Mouse (Mus musculus): Measurements from ENCODE around the gene Lin28a. TPM values are rescaled to one million over a fixed set of nuclear protein-coding genes. Genes with fewer than 3 reads are reported as not detected.

Gene Lin28a
- 4.4 and 12.4 TPM in 2 replicates for polyA plus RNA-seq (2016; fragmentation: Nextera tagmentation; extraction: Ambion mirVana)

DNA sequence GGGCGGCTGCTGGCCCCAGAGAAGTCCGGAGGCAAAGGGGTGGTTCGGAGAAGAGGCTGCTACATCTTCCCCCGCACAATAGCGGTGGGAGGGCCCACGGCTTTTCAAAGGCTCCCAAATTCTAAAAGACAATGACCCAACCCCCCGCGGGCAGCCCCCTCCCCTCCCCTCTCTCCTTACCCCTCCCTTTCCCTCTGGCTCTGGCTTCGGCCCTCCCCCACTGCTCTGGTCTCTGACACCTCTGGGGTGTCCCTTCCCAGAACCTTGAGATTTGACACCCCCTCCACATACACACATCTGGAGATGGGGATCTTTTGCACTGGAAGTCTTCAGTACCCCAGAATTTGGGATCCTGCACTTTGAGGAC is at the start of gene Lin28a:
Lin28a (minus strand) TSS at position 63 of the 367 bp plus-strand sequence.
- peak within 1 kb of the TSS; percentile 63 for H3K4me3 ChIP-seq
- no peaks in the 10 kb centered on the region for H3K9me3 ChIP-seq
- under 1% methylated on average over 9 of the region's 9 CpGs for WGBS
- H3K36me3 ChIP-seq, result no peaks in the 10 kb centered on the region
- H3K27me3 ChIP-seq (ENCODE audit: insufficient read depth, poor library complexity, severe bottlenecking), result no peaks in the 10 kb centered on the region
- H3K4me1 ChIP-seq, result peaks cover 53% of the 10 kb centered on the region
- DNase-seq (ENCODE audit: low spot score), result no peak
- H3K27ac ChIP-seq, result peak within 1 kb of the TSS; percentile 82

DNA sequence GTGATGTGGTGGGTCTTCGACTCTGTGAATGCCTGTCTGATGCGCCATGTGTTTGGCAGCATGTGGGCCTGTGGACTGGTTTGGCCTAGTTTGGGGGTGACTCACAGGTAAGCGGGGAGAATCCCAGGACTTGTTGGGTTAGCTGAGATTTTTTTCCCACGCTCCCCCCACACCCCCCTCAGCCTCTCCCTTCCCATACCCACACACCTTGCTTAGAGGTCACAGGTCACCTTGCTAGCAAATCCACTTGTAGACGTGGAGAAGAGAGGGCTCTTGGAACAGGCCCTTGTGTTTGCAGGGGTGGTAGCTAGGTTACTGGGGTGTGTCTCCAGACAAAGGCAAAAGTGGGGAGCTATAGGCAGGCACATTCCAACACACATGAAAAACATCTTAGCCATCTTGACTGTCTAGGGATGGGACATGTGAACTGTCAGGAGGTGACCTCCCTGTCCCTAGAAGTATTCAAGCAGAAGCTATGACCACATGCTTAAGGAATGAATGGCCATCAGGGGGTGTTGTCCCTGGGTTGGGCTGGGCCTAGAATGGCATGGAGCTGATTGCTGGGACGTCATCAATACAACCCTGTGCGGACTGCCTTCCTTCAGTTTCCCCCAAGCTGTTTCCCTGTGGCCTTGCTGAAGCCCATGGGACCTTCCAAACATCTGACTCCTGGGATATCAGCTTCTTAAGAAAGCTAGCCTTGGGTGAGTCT is 49.3 kb upstream of the Lin28a start:
- DNase-seq (ENCODE audit: low spot score), result no peak
- Histone ChIP-seq H3K4me1 (peaks cover 12% of the 10 kb centered on the region), H3K27me3 (ENCODE audit: insufficient read depth, poor library complexity, severe bottlenecking) (peaks cover 48% of the 10 kb centered on the region), H3K27ac (no peak overlapping the region), H3K4me3 (no peak overlapping the region), H3K36me3 (no peaks in the 10 kb centered on the region), H3K9me3 (no peaks in the 10 kb centered on the region)
- WGBS, result 75% methylated on average over 7 of the region's 7 CpGs

- H3K9me3 ChIP-seq, result no peaks in the 10 kb centered on the region
- H3K27me3 ChIP-seq (ENCODE audit: insufficient read depth, poor library complexity, severe bottlenecking), result peaks cover 48% of the 10 kb centered on the region
- H3K36me3 ChIP-seq, result no peaks in the 10 kb centered on the region
- no peak overlapping the region for H3K4me3 ChIP-seq
- no peak for DNase-seq (ENCODE audit: low spot score)
- no peak overlapping the region for H3K27ac ChIP-seq
- WGBS, result 88% methylated on average over 8 of the region's 8 CpGs
- H3K4me1 ChIP-seq, result peaks cover 12% of the 10 kb centered on the region
Measured at GRCm38 (mm10) chr4:134067383-134067782, 48.7 kb upstream of the Lin28a start.

DNA sequence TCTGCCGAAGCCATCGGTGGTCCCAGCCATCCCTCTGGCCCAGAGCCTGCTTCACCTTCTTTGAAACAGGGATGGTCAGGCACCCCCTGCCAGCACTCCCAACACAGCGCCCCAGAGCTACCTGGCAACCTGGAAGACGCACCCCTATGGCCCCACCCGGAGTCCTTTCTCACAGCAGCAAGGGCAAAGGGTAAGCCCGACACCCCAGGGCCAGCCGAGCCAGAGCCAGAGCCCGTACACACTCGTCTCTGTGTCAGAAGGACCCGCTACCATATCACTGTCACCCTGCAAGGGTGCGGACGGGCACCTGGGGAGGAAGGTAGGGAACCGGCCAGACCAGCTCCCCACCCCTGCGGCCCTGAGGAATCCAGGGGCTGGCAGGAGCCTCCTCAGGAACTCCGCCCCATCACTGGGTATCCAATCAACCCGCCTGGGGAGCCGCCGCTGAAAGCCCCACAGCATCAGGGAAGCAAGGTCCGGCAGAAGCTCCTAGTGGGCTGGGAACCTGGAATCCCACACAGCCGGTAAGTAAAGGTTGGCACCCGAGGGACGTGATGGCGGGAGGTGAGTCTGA is 46.9 kb upstream of the Lin28a start:
- DNase-seq (ENCODE audit: low spot score), result no peak
- H3K27ac ChIP-seq, result 0 out of 2 replicates have a peak overlapping the region, but pooled peaks have one; percentile 39
- H3K9me3 ChIP-seq, result no peaks in the 10 kb centered on the region
- H3K4me1 ChIP-seq, result peaks cover 23% of the 10 kb centered on the region
- peaks cover 66% of the 10 kb centered on the region for H3K27me3 ChIP-seq (ENCODE audit: insufficient read depth, poor library complexity, severe bottlenecking)
- H3K4me3 ChIP-seq, result peak overlapping the region; percentile 36
- 19% methylated on average over 23 of the region's 23 CpGs for WGBS
- no peaks in the 10 kb centered on the region for H3K36me3 ChIP-seq

- DNase-seq (ENCODE audit: low spot score), result no peak
- H3K9me3 ChIP-seq, result no peaks in the 10 kb centered on the region
- no peak overlapping the region for H3K27ac ChIP-seq
- peaks cover 81% of the 10 kb centered on the region for H3K27me3 ChIP-seq (ENCODE audit: insufficient read depth, poor library complexity, severe bottlenecking)
- H3K4me3 ChIP-seq, result no peak overlapping the region
- H3K36me3 ChIP-seq, result no peaks in the 10 kb centered on the region
- H3K4me1 ChIP-seq, result peaks cover 42% of the 10 kb centered on the region
- WGBS, result 66% methylated on average over 8 of the region's 8 CpGs
Measured at GRCm38 (mm10) chr4:134062561-134062960, 43.9 kb upstream of the Lin28a start.

DNA sequence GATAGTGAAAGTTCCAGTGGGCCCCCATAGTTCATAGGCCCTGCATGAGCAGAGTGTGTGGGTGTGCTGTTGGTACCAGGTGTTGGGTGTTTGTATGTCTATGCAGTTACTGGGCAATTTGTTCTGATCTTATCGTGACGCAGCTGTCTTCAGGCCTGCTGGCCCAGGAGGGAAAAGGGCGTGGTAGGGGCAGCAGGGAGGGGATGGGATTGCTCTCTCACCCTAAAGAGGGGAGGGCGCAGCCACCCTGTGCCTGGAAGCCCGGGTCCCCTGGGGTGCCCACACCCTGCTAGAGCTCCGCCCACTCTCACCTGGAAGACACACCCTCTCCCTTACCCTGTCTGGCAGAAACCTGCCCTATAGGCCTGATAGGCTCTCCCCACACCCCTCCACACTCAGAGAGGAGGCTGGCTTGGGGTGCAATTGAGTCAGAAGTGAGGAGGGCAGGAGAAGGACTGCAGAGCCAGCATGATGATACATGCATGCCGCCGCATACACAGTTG is 43.4 kb upstream of the Lin28a start:
- no peaks in the 10 kb centered on the region for H3K9me3 ChIP-seq
- no peak overlapping the region for H3K4me3 ChIP-seq
- no peak for DNase-seq (ENCODE audit: low spot score)
- 44% methylated on average over 8 of the region's 8 CpGs for WGBS
- H3K27ac ChIP-seq, result no peak overlapping the region
- peaks cover 42% of the 10 kb centered on the region for H3K4me1 ChIP-seq
- H3K27me3 ChIP-seq (ENCODE audit: insufficient read depth, poor library complexity, severe bottlenecking), result peaks cover 79% of the 10 kb centered on the region
- H3K36me3 ChIP-seq, result no peaks in the 10 kb centered on the region

DNA sequence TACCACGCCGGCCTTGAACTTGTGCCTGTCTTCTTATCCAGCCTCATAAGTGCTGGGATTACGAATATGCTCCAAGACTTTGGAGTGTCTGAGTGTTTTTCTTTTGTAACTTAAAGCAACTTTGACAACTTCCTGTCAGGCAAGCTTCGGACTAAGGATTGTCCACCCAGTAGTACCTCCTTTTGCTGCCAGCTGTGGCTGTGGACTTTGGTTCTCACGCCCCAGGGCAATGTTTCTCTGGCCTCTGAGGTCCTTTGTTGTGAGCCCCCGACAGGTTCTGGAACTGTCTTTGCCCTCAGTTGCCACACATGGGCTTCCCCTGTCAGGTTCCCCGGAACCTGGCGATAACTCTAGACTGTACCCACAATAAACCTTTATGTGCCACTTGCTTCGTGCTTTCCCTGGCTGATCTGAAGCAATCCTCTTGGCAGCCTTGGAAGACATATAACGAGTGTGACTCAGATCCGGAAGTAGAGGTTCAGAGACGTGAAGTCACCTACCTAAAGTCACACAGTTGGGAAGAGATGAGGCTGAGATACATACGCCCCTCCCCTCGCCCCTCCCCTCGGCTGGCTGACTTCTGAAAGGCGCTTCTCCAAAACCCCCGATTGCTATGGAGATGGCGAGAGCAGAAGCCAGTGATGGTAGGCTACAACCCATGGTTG is 42.7 kb upstream of the Lin28a start:
- Histone ChIP-seq H3K4me1 (peaks cover 42% of the 10 kb centered on the region), H3K36me3 (no peaks in the 10 kb centered on the region), H3K9me3 (no peaks in the 10 kb centered on the region), H3K4me3 (no peak overlapping the region), H3K27ac (no peak overlapping the region), H3K27me3 (ENCODE audit: insufficient read depth, poor library complexity, severe bottlenecking) (peaks cover 73% of the 10 kb centered on the region)
- no peak for DNase-seq (ENCODE audit: low spot score)
- 54% methylated on average over 18 of the region's 18 CpGs for WGBS

DNA sequence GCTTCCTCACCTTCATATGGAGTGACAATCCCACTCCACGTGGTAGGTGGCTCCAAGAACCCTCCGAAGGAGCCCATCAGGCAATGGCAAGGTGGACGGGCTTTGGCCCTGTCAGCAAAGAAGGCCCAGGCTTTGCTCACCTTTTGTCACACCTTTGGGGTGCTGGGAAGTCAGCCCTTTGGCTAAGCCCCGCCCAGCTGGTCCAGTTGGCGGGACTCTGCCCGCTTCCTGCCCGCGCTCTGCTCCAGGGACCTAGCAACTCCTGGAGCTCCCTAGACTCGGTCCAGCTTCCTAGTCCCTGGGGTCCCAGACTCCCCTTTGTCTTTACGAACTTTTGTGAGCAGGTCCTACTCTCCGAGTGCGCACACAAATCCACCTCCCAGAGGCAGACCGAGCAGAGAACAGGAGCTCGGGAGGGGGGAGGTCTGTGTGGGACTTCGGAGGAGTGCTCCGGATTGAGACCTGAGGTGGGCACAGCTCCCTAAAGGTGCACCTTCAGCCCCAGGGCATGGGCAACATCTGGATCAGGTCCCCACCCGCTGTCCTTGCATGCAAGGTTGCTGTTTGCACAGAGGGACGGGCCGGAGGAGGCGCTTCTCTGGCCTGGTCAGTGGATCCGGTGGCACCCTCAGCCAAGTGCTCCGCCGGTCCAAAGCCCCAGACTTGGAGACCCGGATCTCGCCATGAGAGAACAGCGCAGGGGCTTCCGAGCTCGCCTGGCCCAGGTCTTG is 41.7 kb upstream of the Lin28a start, which contains the start of gene Crybg2:
Crybg2 (plus strand) TSS at position 681 of the 731 bp plus-strand sequence.
- peaks cover 40% of the 10 kb centered on the region for H3K4me1 ChIP-seq
- H3K36me3 ChIP-seq, result no peaks in the 10 kb centered on the region
- no peaks in the 10 kb centered on the region for H3K9me3 ChIP-seq
- peaks cover 71% of the 10 kb centered on the region for H3K27me3 ChIP-seq (ENCODE audit: insufficient read depth, poor library complexity, severe bottlenecking)
- WGBS, result 28% methylated on average over 28 of the region's 28 CpGs
- H3K4me3 ChIP-seq, result peak within 1 kb of the TSS; percentile 19; the same call in 1 of the 2 replicates
- no peak for DNase-seq (ENCODE audit: low spot score)
- H3K27ac ChIP-seq, result 0 out of 2 replicates have a peak within 1 kb of the TSS, but pooled peaks have one; percentile 48

GRCm38 (mm10) chr4:134058908-134059307 is 40.3 kb upstream of the Lin28a start:
- WGBS, result 61% methylated on average over 6 of the region's 6 CpGs
- peak overlapping the region; percentile 29; the same call in 1 of the 2 replicates for H3K4me3 ChIP-seq
- peaks cover 32% of the 10 kb centered on the region for H3K4me1 ChIP-seq
- no peaks in the 10 kb centered on the region for H3K9me3 ChIP-seq
- no peaks in the 10 kb centered on the region for H3K36me3 ChIP-seq
- peaks cover 59% of the 10 kb centered on the region for H3K27me3 ChIP-seq (ENCODE audit: insufficient read depth, poor library complexity, severe bottlenecking)
- no peak for DNase-seq (ENCODE audit: low spot score)
- 0 out of 2 replicates have a peak overlapping the region, but pooled peaks have one; percentile 5 for H3K27ac ChIP-seq

- Histone ChIP-seq H3K9me3 (no peaks in the 10 kb centered on the region), H3K4me1 (peaks cover 32% of the 10 kb centered on the region), H3K36me3 (no peaks in the 10 kb centered on the region), H3K27ac (peak overlapping the region; percentile 8; the same call in 1 of the 2 replicates), H3K27me3 (ENCODE audit: insufficient read depth, poor library complexity, severe bottlenecking) (peaks cover 64% of the 10 kb centered on the region), H3K4me3 (peak overlapping the region; percentile 29)
- no peak for DNase-seq (ENCODE audit: low spot score)
- 16% methylated on average over 14 of the region's 14 CpGs for WGBS
Measured at GRCm38 (mm10) chr4:134058166-134058715, 39.6 kb upstream of the Lin28a start.

DNA sequence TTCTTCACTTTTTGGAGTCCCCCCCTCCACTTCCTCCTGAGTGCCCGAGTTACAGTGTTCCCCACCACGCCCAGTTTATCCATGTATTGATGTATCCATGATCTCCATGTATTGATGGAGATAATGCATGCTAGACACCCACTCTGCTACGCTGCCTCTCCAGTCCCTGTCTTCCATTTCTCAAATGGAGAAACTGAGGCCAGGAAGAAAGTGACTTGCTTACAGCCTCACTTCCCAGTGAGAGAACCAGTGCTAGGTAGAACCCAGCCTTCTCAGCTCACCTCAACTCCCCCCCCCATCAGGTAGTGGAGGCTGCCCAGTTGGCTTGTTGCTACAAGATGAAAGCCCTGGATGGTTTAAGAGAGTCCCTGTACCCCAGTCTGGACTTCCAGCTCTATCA is 34.9 kb upstream of the Lin28a start, which contains the start of gene Zfp683:
Zfp683 (plus strand) TSS at position 301 of the 400 bp plus-strand sequence.
- no peaks in the 10 kb centered on the region for H3K36me3 ChIP-seq
- H3K27ac ChIP-seq, result peak within 1 kb of the TSS; percentile 52; the same call in 1 of the 2 replicates
- H3K4me3 ChIP-seq, result no peak within 1 kb of the TSS
- 91% methylated on average over 3 of the region's 3 CpGs for WGBS
- peaks cover 23% of the 10 kb centered on the region for H3K27me3 ChIP-seq (ENCODE audit: insufficient read depth, poor library complexity, severe bottlenecking)
- no peaks in the 10 kb centered on the region for H3K9me3 ChIP-seq
- peaks cover 34% of the 10 kb centered on the region for H3K4me1 ChIP-seq
- DNase-seq (ENCODE audit: low spot score), result no peak

DNA sequence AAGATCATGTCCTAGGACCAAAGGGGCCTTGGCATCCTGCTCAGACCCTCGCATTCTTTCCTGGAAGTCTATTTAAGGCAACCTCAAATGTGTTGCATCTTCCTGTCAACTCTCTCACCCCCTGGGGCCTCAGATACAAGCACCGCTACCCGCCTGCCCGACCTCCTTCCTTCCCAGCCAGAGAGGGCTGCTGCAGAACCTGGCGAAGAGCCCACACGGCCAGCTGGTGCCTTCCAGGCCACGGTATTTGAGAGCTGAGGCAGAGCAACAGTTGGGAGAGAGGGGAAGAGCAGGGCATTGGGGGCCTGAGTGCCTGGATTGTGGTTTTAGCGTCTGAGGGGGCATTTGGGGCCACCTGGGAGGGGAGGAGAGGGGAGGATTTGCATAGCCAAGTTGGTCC is 33.9 kb upstream of the Lin28a start:
- peak overlapping the region; percentile 52; the same call in 1 of the 2 replicates for H3K27ac ChIP-seq
- H3K36me3 ChIP-seq, result no peaks in the 10 kb centered on the region
- DNase-seq (ENCODE audit: low spot score), result no peak
- peaks cover 20% of the 10 kb centered on the region for H3K27me3 ChIP-seq (ENCODE audit: insufficient read depth, poor library complexity, severe bottlenecking)
- WGBS, result 15% methylated on average over 8 of the region's 8 CpGs
- peaks cover 35% of the 10 kb centered on the region for H3K4me1 ChIP-seq
- no peaks in the 10 kb centered on the region for H3K9me3 ChIP-seq
- no peak overlapping the region for H3K4me3 ChIP-seq
